Mouse (Mus musculus): ENCODE measurements around the gene Atg9b. TPM values are rescaled to one million over a fixed set of nuclear protein-coding genes. Genes with fewer than 3 reads are reported as not detected.
A peak's percentile ranks its signal among the peaks of the same experiment; 100 is the strongest.

Gene Atg9b
- polyA plus RNA-seq, 1 experiment from 2014 or later, result 1.7 TPM

GRCm38 (mm10) chr5:24356764-24357163 is 35.2 kb downstream of the Atg9b start:
- peaks cover 24% of the 10 kb centered on the region for H3K4me1 ChIP-seq (ENCODE audit: insufficient read depth, low read length)
- H3K9ac ChIP-seq (replicated peaks; ENCODE audit: low read length), result no peak overlapping the region
- no peak overlapping the region for H3K4me3 ChIP-seq (ENCODE audit: low read length)
- no peak for ATAC-seq (ENCODE audit: low FRiP score, low TSS enrichment)
- 49% methylated on average over 4 of the region's 4 CpGs for WGBS
- H3K36me3 ChIP-seq (ENCODE audit: insufficient read depth, low read length), result no peaks in the 10 kb centered on the region
- peaks cover 2% of the 10 kb centered on the region; the same call in 1 of the 2 replicates for H3K27me3 ChIP-seq (ENCODE audit: insufficient read depth, low read length)
- H3K4me2 ChIP-seq (replicated peaks; ENCODE audit: low read depth, low read length), result no peak overlapping the region
- no peak overlapping the region for H3K27ac ChIP-seq (ENCODE audit: low read length)
- no peaks in the 10 kb centered on the region for H3K9me3 ChIP-seq (ENCODE audit: low read length)

GRCm38 (mm10) chr5:24353327-24353726 is 38.6 kb downstream of the Atg9b start:
- Histone ChIP-seq H3K36me3 (ENCODE audit: insufficient read depth, low read length) (no peaks in the 10 kb centered on the region), H3K4me1 (ENCODE audit: insufficient read depth, low read length) (peaks cover 48% of the 10 kb centered on the region), H3K9me3 (ENCODE audit: low read length) (no peaks in the 10 kb centered on the region), H3K9ac (replicated peaks; ENCODE audit: low read length) (no peak overlapping the region), H3K4me2 (replicated peaks; ENCODE audit: low read depth, low read length) (no peak overlapping the region), H3K4me3 (ENCODE audit: low read length) (no peak overlapping the region), H3K27ac (ENCODE audit: low read length) (peak overlapping the region; percentile 79), H3K27me3 (ENCODE audit: insufficient read depth, low read length) (peaks cover 21% of the 10 kb centered on the region)
- WGBS, result 8% methylated on average over 4 of the region's 4 CpGs
- ATAC-seq (ENCODE audit: low FRiP score, low TSS enrichment), result no peak

- H3K36me3 ChIP-seq (ENCODE audit: insufficient read depth, low read length), result no peaks in the 10 kb centered on the region
- peak overlapping the region; percentile 75; the same call in 1 of the 2 replicates for H3K9ac ChIP-seq (replicated peaks; ENCODE audit: low read length)
- H3K9me3 ChIP-seq (ENCODE audit: low read length), result no peaks in the 10 kb centered on the region
- peak overlapping the region; percentile 97 for H3K4me2 ChIP-seq (replicated peaks; ENCODE audit: low read depth, low read length)
- WGBS, result 1% methylated on average over 24 of the region's 24 CpGs
- H3K27ac ChIP-seq (ENCODE audit: low read length), result peak overlapping the region; percentile 90
- peaks cover 21% of the 10 kb centered on the region for H3K27me3 ChIP-seq (ENCODE audit: insufficient read depth, low read length)
- H3K4me1 ChIP-seq (ENCODE audit: insufficient read depth, low read length), result peaks cover 58% of the 10 kb centered on the region
- peak; percentile 61 for ATAC-seq (ENCODE audit: low FRiP score, low TSS enrichment)
- H3K4me3 ChIP-seq (ENCODE audit: low read length), result peak overlapping the region; percentile 69
These were observed 39.6 kb downstream of the Atg9b start for GRCm38 (mm10) chr5:24352251-24352859.

GRCm38 (mm10) chr5:24351701-24352171 is 40.2 kb downstream of the Atg9b start:
- Histone ChIP-seq H3K4me1 (ENCODE audit: insufficient read depth, low read length) (peaks cover 60% of the 10 kb centered on the region), H3K9me3 (ENCODE audit: low read length) (no peaks in the 10 kb centered on the region), H3K9ac (replicated peaks; ENCODE audit: low read length) (peak overlapping the region; percentile 75), H3K27me3 (ENCODE audit: insufficient read depth, low read length) (peaks cover 21% of the 10 kb centered on the region), H3K4me3 (ENCODE audit: low read length) (peak overlapping the region; percentile 69), H3K4me2 (replicated peaks; ENCODE audit: low read depth, low read length) (peak overlapping the region; percentile 97), H3K36me3 (ENCODE audit: insufficient read depth, low read length) (no peaks in the 10 kb centered on the region), H3K27ac (ENCODE audit: low read length) (peak overlapping the region; percentile 90)
- WGBS, result 1% methylated on average over 32 of the region's 41 CpGs
- peak; percentile 74 for ATAC-seq (ENCODE audit: low FRiP score, low TSS enrichment)

GRCm38 (mm10) chr5:24351278-24351677 is 40.7 kb downstream of the Atg9b start, which contains the start of gene Kcnh2:
Gene Kcnh2 (minus strand): TSS chr5:24351604.
- Histone ChIP-seq H3K9ac (replicated peaks; ENCODE audit: low read length) (peak within 1 kb of the TSS; percentile 75), H3K9me3 (ENCODE audit: low read length) (no peaks in the 10 kb centered on the region), H3K4me3 (ENCODE audit: low read length) (peak within 1 kb of the TSS; percentile 69), H3K27ac (ENCODE audit: low read length) (peak within 1 kb of the TSS; percentile 90), H3K36me3 (ENCODE audit: insufficient read depth, low read length) (no peaks in the 10 kb centered on the region), H3K27me3 (ENCODE audit: insufficient read depth, low read length) (peaks cover 21% of the 10 kb centered on the region), H3K4me1 (ENCODE audit: insufficient read depth, low read length) (peaks cover 60% of the 10 kb centered on the region), H3K4me2 (replicated peaks; ENCODE audit: low read depth, low read length) (peak within 1 kb of the TSS; percentile 97)
- WGBS, result 0% methylated on average over 34 of the region's 53 CpGs
- peak; percentile 36 for ATAC-seq (ENCODE audit: low FRiP score, low TSS enrichment)

GRCm38 (mm10) chr5:24350531-24351250 is 41.3 kb downstream of the Atg9b start:
- H3K27me3 ChIP-seq (ENCODE audit: insufficient read depth, low read length), result peaks cover 21% of the 10 kb centered on the region
- peak overlapping the region; percentile 75 for H3K9ac ChIP-seq (replicated peaks; ENCODE audit: low read length)
- ATAC-seq (ENCODE audit: low FRiP score, low TSS enrichment), result no peak
- H3K27ac ChIP-seq (ENCODE audit: low read length), result no peak overlapping the region
- H3K4me2 ChIP-seq (replicated peaks; ENCODE audit: low read depth, low read length), result peak overlapping the region; percentile 97
- H3K9me3 ChIP-seq (ENCODE audit: low read length), result no peaks in the 10 kb centered on the region
- WGBS, result 38% methylated on average over 15 of the region's 15 CpGs
- peak overlapping the region; percentile 69 for H3K4me3 ChIP-seq (ENCODE audit: low read length)
- peaks cover 60% of the 10 kb centered on the region for H3K4me1 ChIP-seq (ENCODE audit: insufficient read depth, low read length)
- no peaks in the 10 kb centered on the region for H3K36me3 ChIP-seq (ENCODE audit: insufficient read depth, low read length)

- Histone ChIP-seq H3K4me2 (replicated peaks; ENCODE audit: low read depth, low read length) (peak overlapping the region; percentile 97), H3K9me3 (ENCODE audit: low read length) (no peaks in the 10 kb centered on the region), H3K4me1 (ENCODE audit: insufficient read depth, low read length) (peaks cover 64% of the 10 kb centered on the region), H3K36me3 (ENCODE audit: insufficient read depth, low read length) (no peaks in the 10 kb centered on the region), H3K27me3 (ENCODE audit: insufficient read depth, low read length) (peaks cover 21% of the 10 kb centered on the region), H3K9ac (replicated peaks; ENCODE audit: low read length) (no peak overlapping the region), H3K27ac (ENCODE audit: low read length) (no peak overlapping the region), H3K4me3 (ENCODE audit: low read length) (peak overlapping the region; percentile 69)
- ATAC-seq (ENCODE audit: low FRiP score, low TSS enrichment), result no peak
- WGBS, result 54% methylated on average over 3 of the region's 3 CpGs
These were observed 41.9 kb downstream of the Atg9b start for GRCm38 (mm10) chr5:24350073-24350472.

- Histone ChIP-seq H3K27me3 (ENCODE audit: insufficient read depth, low read length) (peaks cover 21% of the 10 kb centered on the region), H3K9ac (replicated peaks; ENCODE audit: low read length) (peak overlapping the region; percentile 68), H3K4me3 (ENCODE audit: low read length) (peak overlapping the region; percentile 54), H3K27ac (ENCODE audit: low read length) (no peak overlapping the region), H3K4me1 (ENCODE audit: insufficient read depth, low read length) (peaks cover 73% of the 10 kb centered on the region), H3K36me3 (ENCODE audit: insufficient read depth, low read length) (no peaks in the 10 kb centered on the region), H3K9me3 (ENCODE audit: low read length) (no peaks in the 10 kb centered on the region), H3K4me2 (replicated peaks; ENCODE audit: low read depth, low read length) (peak overlapping the region; percentile 98)
- ATAC-seq (ENCODE audit: low FRiP score, low TSS enrichment), result no peak
- WGBS, result under 1% methylated on average over 29 of the region's 30 CpGs
These were observed 43.4 kb downstream of the Atg9b start for GRCm38 (mm10) chr5:24348546-24348945.

GRCm38 (mm10) chr5:24348128-24348527 is 43.8 kb downstream of the Atg9b start:
- Histone ChIP-seq H3K36me3 (ENCODE audit: insufficient read depth, low read length) (no peaks in the 10 kb centered on the region), H3K4me3 (ENCODE audit: low read length) (peak overlapping the region; percentile 54), H3K4me2 (replicated peaks; ENCODE audit: low read depth, low read length) (peak overlapping the region; percentile 98), H3K27ac (ENCODE audit: low read length) (no peak overlapping the region), H3K4me1 (ENCODE audit: insufficient read depth, low read length) (peaks cover 73% of the 10 kb centered on the region), H3K27me3 (ENCODE audit: insufficient read depth, low read length) (peaks cover 21% of the 10 kb centered on the region), H3K9ac (replicated peaks; ENCODE audit: low read length) (peak overlapping the region; percentile 68), H3K9me3 (ENCODE audit: low read length) (no peaks in the 10 kb centered on the region)
- peak; percentile 53 for ATAC-seq (ENCODE audit: low FRiP score, low TSS enrichment)
- under 1% methylated on average over 41 of the region's 41 CpGs for WGBS
